In genomic region chr9:80070026-80070425, GRCm38 (mm10) we compare ENCODE assay signal across 18 mouse cellular contexts. TPM values are rescaled to one million over a fixed set of nuclear protein-coding genes. Genes with fewer than 3 reads are reported as not detected.
DNase-seq lines count a peak whose midpoint lies in the region; ATAC-seq and TF ChIP-seq lines count a peak whose summit lies in the region.
"Had no signal": no experiment of that assay in that cellular context is flagged by ENCODE, and none has a peak within 500 bp of the region (broad histone marks: within the 10 kb centered on the region; RNA-seq: fewer than 3 reads in every experiment).

No protein-coding gene starts in this region.

- H3K27ac ChIP-seq in liver, adult 2 months (replicated peaks; ENCODE audit: insufficient read depth, low read depth, low read length) = no peak overlapping the region
- peak overlapping the region; percentile 24 for H3K27ac ChIP-seq in small intestine, adult 2 months (ENCODE audit: insufficient read depth, low read depth, low read length)
- H3K27ac ChIP-seq: forebrain, embryonic 12.5 days; hindbrain, embryonic 12.5 days had no signal

- no peak overlapping the region for H3K4me3 ChIP-seq in liver, adult 2 months (ENCODE audit: insufficient read depth, low read depth, low read length)
- H3K4me3 ChIP-seq in small intestine, adult 2 months (ENCODE audit: low read depth, low read length) = no peak overlapping the region
- H3K4me3 ChIP-seq: forebrain, embryonic 12.5 days; hindbrain, embryonic 12.5 days had no signal

- no peaks in the 10 kb centered on the region for H3K36me3 ChIP-seq in liver, adult 2 months (ENCODE audit: control insufficient read depth, insufficient read depth, low read length)
- H3K36me3 ChIP-seq in small intestine, adult 2 months (ENCODE audit: control insufficient read depth, insufficient read depth, low read length) = no peaks in the 10 kb centered on the region
- H3K36me3 ChIP-seq: forebrain, embryonic 12.5 days; hindbrain, embryonic 12.5 days had no signal

- TF ChIP-seq CTCF in liver, adult 2 months (IDR thresholded peaks at IDR 0.05; ENCODE audit: low read depth, low read length) = no peak
- no peak for TF ChIP-seq CTCF in small intestine, adult 2 months (IDR thresholded peaks at IDR 0.05; ENCODE audit: extremely low read depth, insufficient read length, insufficient replicate concordance, low read depth, low read length)

- no peak for ATAC-seq in cerebellum, adult (ENCODE audit: insufficient number of reproducible peaks, low FRiP score, low TSS enrichment)
- peak; percentile 52 for ATAC-seq in inflammation-experienced regulatory T-cells, adult 6 months

- H3K27me3 ChIP-seq in liver, adult 2 months (ENCODE audit: control insufficient read depth, insufficient read depth, low read length) = no peaks in the 10 kb centered on the region
- H3K27me3 ChIP-seq in small intestine, adult 2 months (ENCODE audit: control insufficient read depth, insufficient read depth, low read length) = no peaks in the 10 kb centered on the region
- H3K27me3 ChIP-seq: forebrain, embryonic 12.5 days; hindbrain, embryonic 12.5 days had no signal

- DNase-seq in cerebellum, adult 9-10 months = peak; percentile 1
- DNase-seq in liver, adult 2 months (ENCODE audit: extremely low read depth, low read depth, low spot score) = peak; percentile 43
- no peak for DNase-seq in liver
- DNase-seq in urinary bladder, postnatal 25 days (ENCODE audit: low spot score) = no peak
- no peak for DNase-seq in adrenal gland, adult 18-20 months (ENCODE audit: low spot score in 2 of 2)
- DNase-seq: adrenal gland, adult 2 months; cerebellum, adult 11 months; cerebellum, postnatal 25 days; gastrocnemius, postnatal 25 days; kidney, adult 8-10 months; left cerebral cortex, postnatal 4 days; lung, adult 18-20 months had no signal

- WGBS in liver, adult 2 months = 13% methylated on average over 3 of the region's 3 CpGs
- WGBS in small intestine, adult 2 months = 13% methylated on average over 3 of the region's 3 CpGs

- peaks cover 24% of the 10 kb centered on the region for H3K4me1 ChIP-seq in liver, adult 2 months (ENCODE audit: control insufficient read depth, insufficient read depth, low read length)
- H3K4me1 ChIP-seq in small intestine, adult 2 months (ENCODE audit: control insufficient read depth, insufficient read depth, insufficient read length, low read length) = peaks cover 12% of the 10 kb centered on the region; the same call in 1 of the 2 replicates

- peaks cover 40% of the 10 kb centered on the region for H3K79me2 ChIP-seq in liver, adult 2 months (ENCODE audit: control insufficient read depth, insufficient read depth, low read length)

- TF ChIP-seq POLR2A in liver, adult 2 months (IDR thresholded peaks at IDR 0.05; ENCODE audit: extremely low read depth, insufficient read depth, low read length) = no peak
- TF ChIP-seq POLR2A in small intestine, adult 2 months (IDR thresholded peaks at IDR 0.05; ENCODE audit: low read depth, low read length) = no peak

- H3K9ac ChIP-seq in liver, adult 2 months (ENCODE audit: low read depth, low read length) = no peak overlapping the region
- H3K9ac ChIP-seq: forebrain, embryonic 12.5 days; hindbrain, embryonic 12.5 days had no signal

RNA-seq across cellular contexts. Expression of gene Senp6, which starts 3.3 kb away (rescaled TPM):
- 44.0 and 44.8 TPM in 2 replicates for total RNA-seq in liver, adult 2 months (2014; rRNA removed)
- 6.7 and 7.8 TPM in 2 replicates for polyA plus RNA-seq in liver, adult 2 months (2012; rRNA removed)
- 10 to 100 TPM; 48.4 to 77.8 (median 69.1) TPM for polyA plus RNA-seq in inflammation-experienced regulatory T-cells, adult 6 months (2017; shearing (Covaris generic))
- polyA plus RNA-seq in small intestine, adult 2 months (2012; rRNA removed) = 9.1 and 14.9 TPM in 2 replicates
- total RNA-seq in adrenal gland, adult 18-20 months (2021) = 100 to 1,000 TPM in 1 of 2 experiments, 10 to 100 TPM in 1; 99.2 to 111 TPM

RNA-seq across cellular contexts. Expression of gene Filip1, which starts 57.4 kb away (rescaled TPM):
- 0.47 and 1.2 TPM in 2 replicates for total RNA-seq in liver, adult 2 months (2014; rRNA removed)
- polyA plus RNA-seq in liver, adult 2 months (2012; rRNA removed) = 0.10 and 0.15 TPM in 2 replicates
- 1 to 10 TPM in 2 of 3 experiments, under 1 TPM in 1; 0.36 to 1.7 (median 1.0) TPM for polyA plus RNA-seq in inflammation-experienced regulatory T-cells, adult 6 months (2017; shearing (Covaris generic))
- 1.3 and 1.7 TPM in 2 replicates for polyA plus RNA-seq in small intestine, adult 2 months (2012; rRNA removed)
- 10 to 100 TPM; 58.1 to 81.5 TPM for total RNA-seq in adrenal gland, adult 18-20 months (2021)
- total RNA-seq: monocyte, adult 5-6 weeks had no signal

Comparison
In these comparisons a context has a peak if more than half of its experiments do, and no peak if none do; other contexts are left out.
1. DNase-seq: peak in cerebellum, adult 9-10 months (single experiment) and liver, adult 2 months (single experiment); none in liver (single experiment), urinary bladder, postnatal 25 days (single experiment) and adrenal gland, adult 18-20 months (0 of 2).